Comparison of ENCODE assay signal across 7 mouse cellular contexts in genomic region chr5:113650035-113650865, GRCm38 (mm10). TPM values are rescaled to one million over a fixed set of nuclear protein-coding genes. Genes with fewer than 3 reads are reported as not detected.
DNase-seq lines count a peak whose midpoint lies in the region; ATAC-seq and TF ChIP-seq lines count a peak whose summit lies in the region.

Gene Cmklr1, minus strand, starts transcription at chr5:113650426.

- H3K4me1 ChIP-seq in intestine, postnatal 0 days (replicated peaks; ENCODE audit: control insufficient read depth, insufficient read depth, low read length), result no peaks in the 10 kb centered on the region
- peaks cover 11% of the 10 kb centered on the region for H3K4me1 ChIP-seq in stomach, embryonic 15.5 days

- peak within 1 kb of the TSS; percentile 54 for H3K4me2 ChIP-seq in intestine, postnatal 0 days (replicated peaks; ENCODE audit: low read depth)
- H3K4me2 ChIP-seq in stomach, embryonic 15.5 days, result peak within 1 kb of the TSS; percentile 47

- ATAC-seq in intestine, postnatal 0 days, result no peak
- ATAC-seq in stomach, embryonic 15.5 days (ENCODE audit: insufficient read depth, low FRiP score, low read depth), result peak; percentile 40

- no peak within 1 kb of the TSS for H3K27ac ChIP-seq in intestine, postnatal 0 days (ENCODE audit: low read depth, low read length)
- peak within 1 kb of the TSS; percentile 35; the same call in 1 of the 2 replicates for H3K27ac ChIP-seq in stomach, embryonic 15.5 days

- H3K4me3 ChIP-seq in intestine, postnatal 0 days (ENCODE audit: low read depth, low read length), result peak within 1 kb of the TSS; percentile 20
- H3K4me3 ChIP-seq in stomach, embryonic 15.5 days (replicated peaks), result peak within 1 kb of the TSS; percentile 30

- no peak within 1 kb of the TSS for H3K9ac ChIP-seq in intestine, postnatal 0 days (ENCODE audit: low read depth, low read length)
- H3K9ac ChIP-seq in stomach, embryonic 15.5 days, result peak within 1 kb of the TSS; percentile 6; the same call in 1 of the 2 replicates

- peak; percentile 35; the same call in 1 of the 2 replicates for TF ChIP-seq CTCF in intestine, postnatal 0 days (IDR thresholded peaks at IDR 0.05; ENCODE audit: low read depth)

- H3K36me3 ChIP-seq in intestine, postnatal 0 days (ENCODE audit: control insufficient read depth, insufficient read depth), result no peaks in the 10 kb centered on the region
- no peaks in the 10 kb centered on the region for H3K36me3 ChIP-seq in stomach, embryonic 15.5 days

- peak; percentile 58 for DNase-seq in adrenal gland, adult 2 months
- DNase-seq in embryo, embryonic 10 days (ENCODE audit: low spot score), result peak; percentile 46
- DNase-seq in heart, adult 18-20 months, result peak; percentile 83 to 87
- peak; percentile 57 for DNase-seq in lung, postnatal 14 days
- DNase-seq in right cerebral cortex, adult 2 months (ENCODE audit: low spot score in 2 of 2), result no peak

- 6% methylated on average over 30 of the region's 30 CpGs for WGBS in intestine, postnatal 0 days
- WGBS in stomach, embryonic 15.5 days, result 6% methylated on average over 30 of the region's 30 CpGs

- no peaks in the 10 kb centered on the region for H3K9me3 ChIP-seq in intestine, postnatal 0 days (ENCODE audit: control insufficient read depth)
- H3K9me3 ChIP-seq in stomach, embryonic 15.5 days, result no peaks in the 10 kb centered on the region

- 0 out of 2 replicates have a peak, but pooled peaks cover 10% of the 10 kb centered on the region for H3K27me3 ChIP-seq in intestine, postnatal 0 days (replicated peaks; ENCODE audit: control insufficient read depth, insufficient read depth, low read length)
- no peaks in the 10 kb centered on the region for H3K27me3 ChIP-seq in stomach, embryonic 15.5 days (replicated peaks)

RNA-seq across cellular contexts. Expression of gene Cmklr1, which starts in this region (rescaled TPM):
- 10 to 100 TPM; 25.3 to 25.7 TPM for total RNA-seq in adrenal gland, adult 2 months (2021)
- polyA plus RNA-seq in adrenal gland, adult 2 months (2012; rRNA removed), result 61.3 and 75.6 TPM in 2 replicates
- 10 to 100 TPM; 21.3 to 22.3 TPM for total RNA-seq in heart, adult 18-20 months (2021)
- 2.1 and 2.9 TPM in 2 replicates for polyA plus RNA-seq in intestine, postnatal 0 days (2015; fragmentation: Nextera tagmentation; extraction: Ambion mirVana)
- polyA plus RNA-seq in stomach, embryonic 15.5 days (2015; fragmentation: Nextera tagmentation; extraction: Ambion mirVana), result 4.4 and 5.1 TPM in 2 replicates

Comparison
In these comparisons a context has a peak if more than half of its experiments do, and no peak if none do; other contexts are left out.
1. RNA of gene Cmklr1 (polyA plus RNA-seq): 61.3 to 75.6 TPM in adrenal gland, adult 2 months; 4.4 to 5.1 TPM in stomach, embryonic 15.5 days and 2.1 to 2.9 TPM in intestine, postnatal 0 days; every median in the first group is over 10 times any median in the second.
2. DNase-seq: peak in adrenal gland, adult 2 months (single experiment), embryo, embryonic 10 days (single experiment), heart, adult 18-20 months (2 of 2) and lung, postnatal 14 days (single experiment); none in right cerebral cortex, adult 2 months (0 of 2).